Mouse (Mus musculus) liver, adult 2 months (tissue): Measurements from ENCODE around the gene Agrp.

Experiments used
- CTCF ChIP-seq: fragments of 200-500 bp; IDR thresholded peaks from 2 replicates; pipeline ENCODE4 v1.5.1; 2011; ENCODE audit warnings: low read depth, low read length, control low read depth
- POLR2A ChIP-seq: fragments of 200-500 bp; IDR thresholded peaks from 2 replicates; pipeline ENCODE4 v1.6.1; 2011; ENCODE audit warnings: low read length, control low read depth; ENCODE audit not compliant: insufficient read depth; ENCODE audit errors: extremely low read depth

DNA sequence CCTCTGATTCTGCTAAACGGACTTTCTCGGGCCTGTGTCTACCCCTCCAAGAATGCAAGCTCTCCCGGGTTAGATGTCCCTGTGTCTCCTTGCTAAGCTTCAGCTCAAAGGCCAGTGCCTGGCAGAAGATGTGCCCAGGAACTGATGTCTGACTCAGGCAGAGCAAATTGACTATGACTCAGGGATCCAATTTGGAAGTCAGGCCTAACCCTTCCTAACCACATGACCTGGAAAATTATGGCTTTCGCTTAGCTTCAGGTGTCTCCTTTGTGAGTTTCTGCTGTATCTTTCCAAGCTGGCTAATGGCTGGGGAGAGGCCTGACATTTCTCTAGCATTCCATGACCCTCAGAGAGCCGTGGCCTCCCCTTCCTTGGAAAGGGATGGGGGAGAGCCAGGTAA lies 35.9 kb downstream of the Agrp start:
- no peak for TF ChIP-seq POLR2A
- TF ChIP-seq CTCF = no peak
